Mouse (Mus musculus) adrenal gland, postnatal 10 days (tissue): ENCODE results near the gene Smim26. TPM values are rescaled to one million over a fixed set of nuclear protein-coding genes. Genes with fewer than 3 reads are reported as not detected.
"Not testable (repeated sequence)": the region's sequence is repeated elsewhere in the genome, so short reads cannot be mapped to it uniquely, and the experiment has no call there.

Experiments
- DNase-seq: peaks from one replicate; pipeline ENCODE4 v3.0.0; 2021; ENCODE audit warnings: mixed read lengths
- long read RNA-seq, 2 experiments: library from polyadenylated mRNA; stranded (forward); transcript quantifications; one replicate each; pipeline ENCODE4 v2.0.0; 2021
- total RNA-seq, 2 experiments: library from RNA; stranded (reverse); gene quantifications; 2 replicates each; pipeline ENCODE4 v1.2.3; 2021

Smim26 gene
- total RNA-seq, result 10 to 100 TPM; 56.0 to 56.6 TPM
- long read RNA-seq, experiment 1, transcript Smim26-201 (2 exons, 471 nt), result major isoform, 37 of 40 reads
- long read RNA-seq, experiment 1, partial matches to known transcripts, result 0 of 40 reads
- long read RNA-seq, experiment 1, other reads (novel, unspliced or antisense), result 3 of 40 reads
- long read RNA-seq, experiment 2, transcript Smim26-201 (2 exons, 471 nt), result major isoform, 27 of 28 reads
- long read RNA-seq, experiment 2, partial matches to known transcripts, result 1 of 28 reads
- long read RNA-seq, experiment 2, other reads (novel, unspliced or antisense), result 0 of 28 reads

DNA sequence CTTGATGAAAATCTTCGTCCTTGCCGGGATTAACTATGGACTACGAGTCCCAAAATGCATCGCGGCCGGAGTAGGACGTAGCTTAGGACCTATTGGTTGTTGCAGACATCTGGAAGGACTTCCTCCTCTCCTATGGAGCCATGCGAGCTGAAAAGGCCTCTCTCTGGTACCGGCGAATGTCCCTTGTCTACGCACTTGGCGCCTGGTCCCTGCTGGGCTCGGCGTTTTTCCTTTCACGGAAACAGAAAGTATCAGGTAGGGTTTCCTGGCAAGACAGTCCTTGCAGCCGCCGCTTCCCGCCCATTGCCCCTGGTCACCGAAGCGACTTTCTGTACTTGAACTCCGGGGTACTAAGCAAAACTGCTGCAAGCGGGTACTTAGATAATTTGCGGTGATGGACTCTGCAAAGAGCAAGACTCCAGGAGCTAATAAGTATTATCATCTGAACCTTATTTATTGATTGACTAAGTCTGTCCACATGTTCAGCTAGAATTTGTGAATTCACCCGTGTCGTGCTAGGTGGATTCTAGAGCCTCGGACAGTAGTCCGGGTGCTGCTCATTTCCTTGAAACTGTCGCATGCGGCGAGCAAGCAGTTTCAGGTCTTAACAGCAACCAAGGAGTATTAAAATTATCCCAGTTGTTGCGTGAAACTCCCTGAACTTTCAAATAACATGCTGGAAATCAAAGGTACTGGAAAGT is at the start of gene Smim26:
Gene Smim26, plus strand, starts transcription at position 104 of the 701 bp plus-strand sequence.
- peak; percentile 85 for DNase-seq

DNA sequence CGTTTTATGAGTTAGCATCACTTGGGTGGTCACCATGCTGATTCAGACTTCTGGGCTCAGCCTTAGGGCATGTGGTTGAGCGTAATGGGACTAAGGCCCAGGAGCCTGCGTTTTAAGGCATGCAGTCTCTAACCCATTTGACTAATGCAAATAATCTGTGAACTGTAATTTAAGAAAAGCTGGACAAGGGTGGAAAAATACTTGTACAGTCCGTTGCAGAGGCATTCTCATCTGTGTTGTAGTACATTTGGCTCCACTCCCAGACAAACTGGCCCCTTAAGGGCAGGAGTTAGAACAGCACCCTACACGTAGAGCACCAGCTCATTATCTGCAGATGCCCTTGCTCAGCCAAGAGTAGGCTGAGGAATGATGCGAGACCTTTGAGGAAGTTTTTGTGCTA is 49.2 kb upstream of the Smim26 start:
- DNase-seq, result peak; percentile 46

DNA sequence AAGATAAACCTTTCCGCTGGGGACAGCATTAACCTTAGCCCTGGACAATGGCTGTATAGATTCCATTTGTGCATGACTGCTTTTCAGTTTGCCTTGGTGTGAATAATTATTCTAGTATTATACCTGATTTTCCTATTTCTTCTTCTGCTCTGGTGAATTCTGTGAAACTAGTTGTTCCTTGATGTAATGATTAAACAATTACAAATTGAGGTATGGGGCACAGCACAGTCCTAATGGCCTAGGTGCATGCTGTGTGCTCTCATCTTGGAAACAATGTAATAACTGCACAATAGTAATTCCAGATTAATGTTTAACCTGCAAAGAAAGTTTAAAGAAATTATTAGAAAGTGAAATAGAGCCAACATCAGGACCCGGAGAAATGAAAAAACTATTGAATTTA is 48.8 kb upstream of the Smim26 start:
- no peak for DNase-seq

DNA sequence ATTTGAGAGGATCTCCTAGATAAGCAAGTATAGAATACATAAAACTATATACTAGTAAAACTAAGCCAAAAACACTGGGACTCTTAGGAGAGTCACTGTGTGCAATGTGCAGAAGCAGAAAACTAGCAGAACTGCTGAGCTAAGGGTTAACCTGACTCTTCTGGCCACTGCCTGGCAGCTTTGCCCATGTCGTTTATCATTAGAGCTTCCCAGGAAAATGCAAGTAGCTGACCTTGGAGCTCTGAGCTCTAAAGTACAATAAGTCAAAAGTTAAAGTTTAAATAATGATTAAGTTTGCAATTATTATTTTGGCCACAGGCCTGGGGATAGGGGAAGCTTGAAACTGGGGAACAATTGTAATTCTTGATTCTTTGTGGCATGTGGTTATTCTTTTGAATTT is 48.4 kb upstream of the Smim26 start:
- peak; percentile 25 for DNase-seq

DNA sequence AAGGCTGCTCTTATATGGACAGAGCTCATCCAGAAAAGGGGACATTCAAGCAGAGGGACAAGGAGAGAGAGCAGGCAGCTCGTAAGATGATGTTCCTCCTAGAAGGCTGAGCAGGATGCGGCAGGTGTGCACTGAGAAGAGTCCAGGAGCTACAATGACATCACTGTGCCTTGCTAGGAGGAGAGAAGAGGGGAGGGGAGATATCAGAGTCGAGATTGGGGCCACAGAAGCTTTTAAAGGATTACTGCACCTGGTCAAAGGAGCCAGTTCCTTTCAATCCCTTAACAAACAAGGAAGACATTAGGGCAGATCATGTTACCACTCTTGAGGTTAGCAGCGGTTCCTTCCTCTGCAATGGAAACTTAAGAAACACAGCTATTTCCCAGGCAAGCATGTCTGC is 46.3 kb upstream of the Smim26 start:
- no peak for DNase-seq

DNA sequence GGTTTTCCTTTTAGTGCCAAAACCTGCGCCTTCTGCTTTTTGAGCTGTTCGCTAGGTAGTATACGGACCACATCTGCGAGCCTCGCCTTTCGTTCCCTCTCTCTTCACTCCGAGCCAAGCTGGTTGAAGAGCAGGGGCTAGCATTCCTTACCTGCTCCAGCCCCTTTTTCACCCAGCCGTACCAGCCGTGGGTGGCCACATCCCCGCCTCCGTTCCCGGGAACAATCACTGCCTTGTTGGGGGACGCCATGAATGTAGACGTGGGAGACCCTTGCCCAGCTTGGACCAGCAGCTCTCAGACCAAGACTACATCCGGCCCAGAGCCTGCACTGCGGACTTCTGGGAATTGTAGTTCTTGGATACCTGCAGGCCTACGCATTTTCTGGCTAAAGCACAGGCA is 43.3 kb upstream of the Smim26 start, which contains the start of gene Rbbp9:
Gene Rbbp9, minus strand, starts transcription at position 341 of the 400 bp plus-strand sequence.
- DNase-seq, result peak; percentile 61

DNA sequence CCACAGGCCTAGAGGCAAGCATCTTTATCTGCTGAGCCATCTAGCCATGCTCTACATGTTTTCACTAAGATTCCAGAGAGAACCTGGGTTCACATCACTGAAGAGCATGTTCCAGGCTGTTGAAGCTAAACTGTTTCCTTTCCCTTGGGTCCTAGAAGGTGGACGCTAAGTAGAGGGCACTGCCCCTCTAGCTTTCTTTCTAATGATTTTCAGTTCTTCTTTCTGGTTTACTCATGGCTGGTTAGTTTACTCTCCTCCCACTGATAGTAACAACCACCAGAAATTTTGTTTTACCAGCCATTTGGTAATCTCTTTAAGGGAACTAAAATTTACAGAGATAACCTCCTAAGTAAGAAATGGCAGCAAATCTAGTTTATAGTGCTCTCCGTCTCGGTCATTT is 39.9 kb upstream of the Smim26 start:
- no peak for DNase-seq

DNA sequence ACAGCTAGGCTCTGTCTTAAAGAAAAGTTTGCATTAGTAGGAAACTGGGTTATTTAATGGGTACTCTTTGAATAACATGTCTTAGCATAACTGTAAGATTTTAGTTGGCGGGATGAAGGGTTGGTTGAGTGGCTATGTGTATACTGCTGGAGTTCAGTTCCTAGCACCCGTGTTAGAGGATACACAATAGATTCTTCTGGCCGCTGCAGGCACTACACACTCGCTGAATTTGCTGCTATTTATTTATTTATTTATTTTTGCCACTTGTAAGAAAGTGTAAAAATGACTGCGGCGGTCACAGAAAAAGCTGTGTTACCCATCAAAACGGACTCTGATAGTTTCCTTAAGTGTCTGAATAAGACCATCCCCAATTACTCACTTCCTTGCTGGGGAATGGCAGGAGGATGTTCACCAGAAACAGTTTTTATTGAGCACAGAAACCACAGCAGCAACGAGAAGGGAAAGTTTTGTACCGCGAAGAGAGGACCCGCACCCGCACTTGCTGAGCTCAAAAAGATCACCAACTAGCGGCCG is 38.5 kb upstream of the Smim26 start:
- no peak for DNase-seq

DNA sequence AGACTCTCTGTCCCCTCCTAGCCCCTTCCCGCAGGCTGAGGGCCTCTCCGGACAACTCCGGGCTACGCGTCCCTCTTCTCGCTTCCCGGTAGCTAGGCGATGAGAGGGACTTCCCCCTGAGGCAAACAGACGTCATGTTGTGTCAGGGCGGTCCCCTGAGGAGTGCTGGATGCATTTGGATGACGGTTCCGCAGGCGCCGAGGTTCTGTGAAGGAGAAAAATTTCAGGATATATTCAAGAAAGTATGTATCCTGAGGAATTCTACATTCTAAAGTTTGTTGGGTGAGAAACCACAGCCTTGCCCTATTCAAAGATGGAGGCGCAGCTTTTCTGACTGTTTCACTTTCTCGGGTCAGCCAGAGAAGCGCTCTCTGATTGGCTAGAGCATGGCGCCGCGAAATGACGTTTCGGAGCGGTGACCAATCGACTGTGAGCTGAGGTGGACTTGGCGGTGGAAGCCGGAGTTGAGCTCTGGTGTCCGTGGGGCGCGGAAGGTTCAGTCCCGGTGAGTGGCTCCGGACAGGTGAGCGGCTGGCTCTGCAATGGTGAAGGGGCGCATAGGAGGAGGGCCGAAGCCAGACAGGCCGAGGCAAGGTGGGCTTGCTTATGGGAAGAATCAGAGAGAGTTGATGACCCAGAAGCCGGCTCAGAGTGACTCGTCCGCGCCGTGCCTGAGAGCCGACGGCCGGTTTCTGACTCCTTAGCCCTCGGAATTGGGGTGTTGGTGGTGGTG is 37.9 kb upstream of the Smim26 start, which contains the start of gene Sec23b:
Gene Sec23b, plus strand, starts transcription at position 410 of the 733 bp plus-strand sequence.
- DNase-seq, result peak; percentile 98

DNA sequence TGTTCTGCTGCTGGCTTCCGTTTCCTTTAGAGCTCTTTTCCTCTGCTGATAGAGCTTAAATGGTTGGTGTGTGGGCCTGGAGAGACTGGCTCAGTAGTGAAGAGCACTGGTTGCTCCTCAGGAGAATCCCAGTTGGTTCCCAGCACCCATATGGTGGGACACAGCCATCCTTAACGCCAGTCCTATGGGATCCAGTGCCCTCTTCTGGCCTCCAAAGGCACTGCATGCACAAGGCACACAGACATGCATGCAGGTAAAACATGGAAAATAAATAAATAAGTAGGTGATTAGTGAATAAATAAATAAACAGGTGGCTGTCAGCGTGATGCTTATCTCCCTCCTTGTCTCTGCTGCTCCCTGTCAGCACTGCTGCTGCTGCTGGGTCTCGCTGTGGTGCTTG is 5.1 kb upstream of the Smim26 start:
- no peak for DNase-seq

DNA sequence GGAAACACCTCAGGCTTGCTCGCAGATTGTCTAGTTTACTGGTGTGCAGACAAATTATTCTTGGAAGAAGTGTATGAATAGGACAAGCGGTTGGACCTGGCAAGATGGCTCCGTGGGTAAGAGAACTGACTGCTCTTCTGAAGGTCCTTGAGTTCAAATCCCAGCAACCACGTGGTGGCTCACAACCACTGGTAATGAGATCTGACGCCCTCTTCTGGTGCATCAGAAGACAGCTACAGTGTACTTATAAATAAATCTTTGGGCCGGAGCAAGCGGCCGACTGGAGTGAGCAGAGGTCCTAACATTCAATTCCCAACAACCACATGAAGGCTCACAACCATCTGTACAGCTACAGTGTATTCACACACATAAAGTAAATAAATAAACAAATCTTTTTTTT is 818 bp upstream of the Smim26 start:
- not testable (repeated sequence) for DNase-seq

DNA sequence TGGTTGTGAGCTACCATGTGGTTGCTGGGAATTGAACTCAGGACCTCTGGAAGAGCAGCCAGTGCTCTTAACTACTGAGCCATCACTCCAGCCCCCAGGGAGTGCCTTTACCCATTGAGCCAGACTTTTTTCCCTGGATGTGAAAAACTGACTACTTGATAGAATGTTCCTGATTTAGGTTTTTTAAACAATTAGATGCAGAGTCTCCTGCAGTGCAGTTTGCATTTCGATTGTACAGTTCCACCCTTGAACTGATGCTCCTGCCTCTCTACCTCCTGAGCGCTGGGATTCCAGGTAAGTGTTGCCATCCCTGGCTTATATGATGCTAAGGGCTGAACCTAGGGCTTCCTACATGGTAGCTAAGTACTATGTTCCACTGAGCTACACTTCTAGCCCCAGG is 4.2 kb downstream of the Smim26 start:
- DNase-seq, result no peak

DNA sequence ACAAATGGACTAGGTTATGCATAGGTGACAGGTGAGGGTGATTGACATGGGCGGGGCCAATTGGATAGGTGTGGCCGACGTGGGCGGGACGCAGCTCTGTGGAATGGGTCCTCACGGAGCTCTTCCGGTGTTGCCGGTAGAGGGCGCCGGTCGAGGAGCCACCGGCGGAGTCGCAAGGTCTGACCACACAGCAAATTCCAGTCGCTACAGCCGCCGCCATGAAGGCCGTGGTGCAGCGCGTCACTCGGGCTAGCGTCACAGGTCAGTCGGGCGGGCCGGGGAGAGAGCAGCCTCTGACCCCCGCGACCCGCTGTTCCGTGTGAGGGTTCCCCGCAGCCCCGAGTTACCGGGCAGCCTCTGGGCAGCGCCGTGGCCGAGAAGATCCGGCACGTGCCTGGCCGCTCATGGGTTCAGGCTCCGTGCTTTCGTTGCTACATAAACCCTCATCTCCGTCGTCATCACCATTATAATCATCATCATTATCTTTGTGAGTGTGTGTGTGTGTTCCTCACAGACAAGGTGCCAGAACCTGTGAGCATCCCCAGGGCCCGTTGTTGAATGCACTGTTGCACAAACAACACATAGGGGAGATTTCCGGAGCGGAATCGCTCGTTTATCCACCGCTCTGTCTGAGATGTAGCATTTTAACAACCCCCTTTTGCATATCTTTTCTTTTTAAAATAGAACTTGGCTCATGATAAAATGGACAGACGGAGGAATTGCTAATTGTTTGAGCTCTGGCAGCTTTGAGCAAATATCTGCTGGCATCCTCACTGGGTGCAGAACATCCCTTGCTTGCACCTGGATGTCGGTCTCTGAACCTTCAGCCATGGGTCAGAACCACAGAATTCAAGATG is 6.2 kb downstream of the Smim26 start, which contains the start of gene Dtd1:
Gene Dtd1, plus strand, starts transcription at position 67 of the 857 bp plus-strand sequence.
- DNase-seq, result peak; percentile 92

DNA sequence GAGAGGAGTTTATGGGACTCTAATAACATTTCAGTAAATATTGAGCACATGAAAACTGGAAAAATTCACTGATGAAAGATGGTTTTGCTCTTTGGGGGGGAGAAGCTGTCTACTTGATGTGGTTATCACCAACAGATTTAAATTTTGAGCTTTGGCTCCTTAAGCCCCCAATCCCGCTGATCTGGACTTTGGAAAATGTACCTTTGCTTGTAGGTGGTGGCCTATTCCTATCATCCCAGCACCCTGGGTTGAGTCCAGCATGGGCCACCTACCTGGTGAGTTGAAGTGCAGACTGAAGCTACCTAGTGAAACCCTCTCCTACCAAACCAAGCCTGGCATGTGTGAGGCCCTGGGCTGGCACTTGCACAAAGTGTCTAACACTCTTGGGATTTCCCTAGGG is 7.7 kb downstream of the Smim26 start:
- DNase-seq, result no peak

DNA sequence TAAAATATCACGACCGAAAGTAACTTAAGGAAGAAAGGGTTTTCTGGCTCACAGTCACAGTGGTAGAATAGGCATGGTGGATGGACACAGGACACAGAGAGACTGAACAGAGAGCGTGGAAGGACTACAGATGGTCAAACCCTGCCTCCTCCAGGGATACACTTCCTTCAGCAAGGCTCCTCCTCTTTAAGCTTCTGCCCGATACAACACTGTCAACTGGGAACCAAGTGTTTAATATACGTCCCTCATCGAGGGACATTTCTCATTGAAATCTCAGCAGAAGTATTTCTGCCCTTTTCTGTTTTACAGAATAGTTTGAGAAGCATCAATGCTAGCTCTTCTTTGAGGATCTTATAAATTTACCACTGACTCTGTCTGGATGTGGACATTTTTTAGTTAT is 20.1 kb downstream of the Smim26 start:
- DNase-seq, result no peak

DNA sequence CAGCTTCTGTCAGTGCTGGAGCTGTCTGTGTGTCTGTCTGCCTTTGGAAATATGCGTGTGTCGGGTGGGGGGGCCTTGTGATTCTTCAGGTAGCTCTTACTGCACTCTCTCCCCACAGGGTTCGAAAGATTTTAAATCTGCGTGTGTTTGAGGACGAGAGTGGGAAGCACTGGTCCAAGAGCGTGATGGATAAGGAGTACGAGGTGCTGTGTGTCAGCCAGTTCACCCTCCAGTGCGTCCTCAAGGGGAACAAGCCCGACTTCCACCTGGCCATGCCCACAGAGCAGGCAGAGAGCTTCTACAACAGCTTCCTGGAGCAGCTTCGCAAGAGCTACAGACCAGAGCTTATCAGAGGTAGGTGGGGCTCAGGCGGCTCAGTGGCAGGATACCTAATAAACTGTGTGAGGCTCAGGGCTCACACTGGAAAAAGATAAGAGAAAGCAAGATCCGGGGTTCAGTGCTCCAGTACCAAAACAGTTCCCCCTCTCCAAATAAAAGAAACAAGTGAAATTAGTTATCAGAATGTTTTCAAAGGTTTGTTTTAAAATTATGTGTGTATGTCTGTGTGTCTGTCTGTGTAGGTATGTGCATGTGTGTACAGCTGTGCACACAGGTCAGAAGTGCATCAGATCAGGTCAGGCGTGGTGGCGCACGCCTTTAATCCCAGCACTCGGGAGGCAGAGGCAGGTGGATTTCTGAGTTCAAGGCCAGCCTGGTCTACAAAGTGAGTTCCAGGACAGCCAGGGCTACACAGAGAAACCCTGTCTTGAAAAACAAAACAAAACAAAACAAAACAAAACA is 23.4 kb downstream of the Smim26 start:
- no peak for DNase-seq

DNA sequence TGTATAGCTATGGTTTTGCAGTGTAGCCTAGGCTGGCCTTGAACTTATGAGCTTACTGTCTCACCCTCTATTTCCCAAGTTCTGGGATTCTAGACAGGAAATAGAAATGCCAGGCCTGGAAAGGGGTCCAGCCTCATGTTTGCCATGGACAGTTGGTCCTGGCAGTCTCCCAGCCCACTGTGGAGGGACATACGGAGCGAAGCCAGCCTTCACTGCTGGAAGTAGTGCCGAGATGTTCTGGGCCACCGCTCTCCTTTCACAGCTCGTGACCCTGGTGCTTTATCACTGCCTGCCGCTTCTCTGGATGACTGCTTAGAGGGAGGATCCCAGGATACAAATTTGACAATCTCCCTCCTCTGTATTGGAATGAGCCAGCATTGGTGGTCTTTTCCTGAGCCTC is 27.6 kb downstream of the Smim26 start:
- DNase-seq, result no peak

DNA sequence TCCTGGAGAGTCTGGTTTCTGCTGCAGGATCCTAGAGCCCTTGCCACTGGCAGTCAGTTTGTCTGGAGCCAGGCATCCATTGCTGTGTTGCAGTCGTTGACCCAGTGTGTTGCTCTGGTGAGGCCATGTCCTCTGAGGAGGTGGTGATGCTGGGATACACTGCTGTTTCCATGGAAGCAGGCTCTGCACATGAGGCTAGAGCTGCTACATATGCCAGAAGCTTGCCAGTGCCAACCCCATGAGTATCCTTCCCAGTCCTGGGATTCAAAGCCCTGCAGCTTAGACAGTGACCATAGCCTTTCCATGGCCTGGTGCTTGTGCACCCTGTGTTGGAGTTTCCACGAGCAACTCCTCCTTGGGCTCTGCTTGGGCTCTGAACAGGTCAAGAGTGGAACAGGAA is 39.7 kb downstream of the Smim26 start:
- no peak for DNase-seq

DNA sequence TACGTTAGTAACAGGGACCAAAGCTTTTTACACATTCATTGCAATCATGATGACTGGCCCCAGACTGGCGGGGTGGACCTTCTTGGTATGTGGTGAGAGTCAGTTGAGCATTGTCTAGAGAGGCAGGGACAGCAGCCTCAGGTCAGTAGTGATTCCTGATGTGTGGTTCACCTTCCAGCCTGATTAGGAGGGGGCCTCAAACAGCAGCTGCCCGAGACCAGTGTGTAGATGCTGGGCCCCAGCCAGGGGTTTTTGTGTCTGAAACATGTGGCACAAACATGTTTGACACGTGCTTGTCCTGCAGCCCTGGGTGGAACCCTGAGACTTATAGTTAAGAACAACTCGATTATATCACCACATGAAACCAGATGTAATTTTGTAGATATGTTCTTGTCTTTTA is 40.4 kb downstream of the Smim26 start:
- no peak for DNase-seq

DNA sequence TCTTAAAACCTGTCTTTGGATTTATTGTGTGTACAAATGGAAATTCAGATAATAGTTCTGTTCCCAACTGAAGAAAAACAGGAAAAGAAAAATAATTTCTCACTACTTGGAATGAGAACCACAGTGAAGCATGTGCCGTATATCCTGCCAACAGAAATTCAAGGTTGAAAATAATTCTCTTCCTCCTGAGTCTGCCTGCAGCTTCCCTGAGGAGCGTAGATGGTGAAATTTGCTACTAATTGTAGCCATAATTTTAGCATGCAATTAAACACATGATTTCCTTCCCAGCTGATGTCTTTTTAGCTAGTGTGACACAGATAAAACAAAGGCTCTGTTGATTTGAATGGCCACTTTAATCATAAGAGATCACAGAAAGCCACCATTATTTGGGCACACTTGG is 40.9 kb downstream of the Smim26 start:
- no peak for DNase-seq
